Mouse (Mus musculus) heart, adult 2 months (tissue): ENCODE measurements around the gene Agxt2. TPM values are rescaled to one million over a fixed set of nuclear protein-coding genes. Genes with fewer than 3 reads are reported as not detected.

Experiments
- DNase-seq, 2 experiments: peaks; one replicate each; pipeline ENCODE4 v3.0.0; 2021
- H3K27ac ChIP-seq: fragments of 200-600 bp; 2 replicates; pipeline ENCODE4 v1.8.1; 2022
- H3K27me3 ChIP-seq: fragments of 200-500 bp; 2 replicates; pipeline ENCODE4 v1.6.1; 2012; ENCODE audit warnings: mild to moderate bottlenecking, low read length, inconsistent platforms, mixed read lengths; ENCODE audit not compliant: control insufficient read depth, insufficient read depth
- H3K36me3 ChIP-seq: fragments of 200-500 bp; 2 replicates; pipeline ENCODE4 v1.6.1; 2012; ENCODE audit warnings: low read length, inconsistent platforms; ENCODE audit not compliant: control insufficient read depth, insufficient read depth
- H3K4me1 ChIP-seq: fragments of 200-500 bp; 2 replicates; pipeline ENCODE4 v1.6.1; 2011; ENCODE audit warnings: low read length; ENCODE audit not compliant: control insufficient read depth, insufficient read depth
- H3K4me3 ChIP-seq: fragments of 200-600 bp; 2 replicates; pipeline ENCODE4 v1.8.1; 2022
- H3K79me2 ChIP-seq: fragments of 200-500 bp; replicated peaks from 2 replicates; pipeline ENCODE4 v1.6.1; 2012; ENCODE audit warnings: mild to moderate bottlenecking, inconsistent platforms, low read length, moderate library complexity, mixed read lengths; ENCODE audit not compliant: control insufficient read depth, insufficient read depth
- H3K9ac ChIP-seq: fragments of 200-500 bp; 2 replicates; pipeline ENCODE4 v1.6.1; 2012; ENCODE audit warnings: low read depth, mild to moderate bottlenecking, control low read depth, inconsistent platforms, low read length, mixed read lengths
- CTCF ChIP-seq: fragments of 200-600 bp; IDR thresholded peaks from 2 replicates; pipeline ENCODE4 v1.8.1; 2022; ENCODE audit warnings: antibody characterized with exemption, mild to moderate bottlenecking, moderate library complexity
- EP300 ChIP-seq: fragments of 200-500 bp; IDR thresholded peaks from 2 replicates; pipeline ENCODE4 v1.6.1; 2011; ENCODE audit warnings: low read depth, low read length, control low read depth; ENCODE audit not compliant: insufficient read depth
- POLR2A ChIP-seq: fragments of 200-500 bp; IDR thresholded peaks from 2 replicates; pipeline ENCODE4 v1.6.1; 2011; ENCODE audit warnings: mild to moderate bottlenecking, low read depth, low read length, control low read depth; ENCODE audit not compliant: insufficient read depth
- WGBS: fragments of 180-500 bp; shearing (Covaris S2); methylation state at CpG from one replicate; pipeline ENCODE4 v1.1.7; 2018; 5-methylcytosine and 5-hydroxymethylcytosine counted together
- intact Hi-C: fragments of 180-260 bp; cut with DNase I; formaldehyde crosslinking; loops from one replicate; pipeline ENCODE4 v1.15.1; 2025
- long read RNA-seq: library from polyadenylated mRNA; stranded (forward); transcript quantifications from one replicate; pipeline ENCODE4 v2.0.0, GENCODE M21; 2021
- polyA plus RNA-seq: library from polyadenylated mRNA; depleted of rRNA; stranded (reverse); fragments of >200 nt; gene quantifications from 2 replicates; pipeline ENCODE4 v1.2.3, GENCODE M21; 2012; rRNA removed
- total RNA-seq, 2 experiments: library from RNA; stranded (reverse); gene quantifications; 2 replicates each; pipeline ENCODE4 v1.2.3; 2021

Gene Agxt2
- total RNA-seq (not detected), polyA plus RNA-seq (not detected in 2 replicates)
- long read RNA-seq = 0 reads

- Histone ChIP-seq H3K4me3 (no peak within 1 kb of the TSS), H3K9ac (no peak within 1 kb of the TSS), H3K36me3 (no peaks in the 10 kb centered on the region), H3K4me1 (no peaks in the 10 kb centered on the region), H3K27me3 (no peaks in the 10 kb centered on the region), H3K27ac (no peak within 1 kb of the TSS), H3K79me2 (no peaks in the 10 kb centered on the region)
- DNase-seq = no peak
- WGBS = 63% methylated on average over 9 of the region's 9 CpGs
- TF ChIP-seq POLR2A = no peak
- no peak for TF ChIP-seq CTCF
- no peak for TF ChIP-seq EP300
- intact Hi-C loops = no loop called here
These were observed at the start of gene Agxt2 for GRCm38 (mm10) chr15:10358039-10358948. Gene Agxt2 (plus strand): TSS chr15:10358532.

- TF ChIP-seq CTCF = no peak
- no peak for TF ChIP-seq POLR2A
- TF ChIP-seq EP300 = no peak
- no peaks in the 10 kb centered on the region for H3K27me3 ChIP-seq
- no peaks in the 10 kb centered on the region for H3K4me1 ChIP-seq
- intact Hi-C loops = loop anchor here (5.0 kb wide), 1 partner anchor 595 kb away; no protein-coding TSS in a partner anchor
- no peak overlapping the region for H3K4me3 ChIP-seq
- no peak overlapping the region for H3K9ac ChIP-seq
- 67% methylated on average over 5 of the region's 5 CpGs for WGBS
- no peaks in the 10 kb centered on the region for H3K79me2 ChIP-seq
- no peak for DNase-seq
- H3K27ac ChIP-seq = no peak overlapping the region
- no peaks in the 10 kb centered on the region for H3K36me3 ChIP-seq
These were observed 46.5 kb upstream of the Agxt2 start for GRCm38 (mm10) chr15:10311826-10312225.

- Histone ChIP-seq H3K79me2 (no peaks in the 10 kb centered on the region), H3K27me3 (no peaks in the 10 kb centered on the region), H3K27ac (no peak overlapping the region), H3K4me1 (no peaks in the 10 kb centered on the region), H3K36me3 (no peaks in the 10 kb centered on the region), H3K9ac (no peak overlapping the region), H3K4me3 (no peak overlapping the region)
- intact Hi-C loops = loop anchor here (2.0 to 5.0 kb wide), 2 partner anchors 596 to 859 kb away; no protein-coding TSS in a partner anchor
- peak; percentile 24 to 32 for DNase-seq
- 37% methylated on average over 7 of the region's 7 CpGs for WGBS
- TF ChIP-seq CTCF = peak; percentile 75
- no peak for TF ChIP-seq EP300
- TF ChIP-seq POLR2A = no peak
These were observed 44.5 kb upstream of the Agxt2 start for GRCm38 (mm10) chr15:10313522-10314455.

GRCm38 (mm10) chr15:10325080-10325479, 33.3 kb upstream of the Agxt2 start, which contains the start of gene Gm21973:
Gene Gm21973 (plus strand): TSS chr15:10325380.
- WGBS = 90% methylated on average over 2 of the region's 2 CpGs
- Histone ChIP-seq H3K27ac (no peak within 1 kb of the TSS), H3K36me3 (no peaks in the 10 kb centered on the region), H3K79me2 (no peaks in the 10 kb centered on the region), H3K4me3 (no peak within 1 kb of the TSS), H3K4me1 (no peaks in the 10 kb centered on the region), H3K27me3 (no peaks in the 10 kb centered on the region), H3K9ac (no peak within 1 kb of the TSS)
- no peak for TF ChIP-seq EP300
- DNase-seq = no peak
- intact Hi-C loops = no loop called here

- H3K27ac ChIP-seq = no peak overlapping the region
- H3K27me3 ChIP-seq = no peaks in the 10 kb centered on the region
- H3K36me3 ChIP-seq = no peaks in the 10 kb centered on the region
- no peak for DNase-seq
- intact Hi-C loops = no loop called here
- H3K9ac ChIP-seq = no peak overlapping the region
- H3K4me3 ChIP-seq = no peak overlapping the region
- 51% methylated on average over 3 of the region's 3 CpGs for WGBS
- TF ChIP-seq EP300 = no peak
- TF ChIP-seq CTCF = no peak
- no peak for TF ChIP-seq POLR2A
- no peaks in the 10 kb centered on the region for H3K4me1 ChIP-seq
- no peaks in the 10 kb centered on the region for H3K79me2 ChIP-seq
These were observed 27.7 kb upstream of the Agxt2 start for GRCm38 (mm10) chr15:10330626-10331025.
